Mouse (Mus musculus) heart, adult 11 months (tissue): ENCODE data around the gene Ttc33.

Experiments
- DNase-seq: peaks from one replicate; pipeline ENCODE4 v3.0.0; 2022

The Ttc33 gene

DNA sequence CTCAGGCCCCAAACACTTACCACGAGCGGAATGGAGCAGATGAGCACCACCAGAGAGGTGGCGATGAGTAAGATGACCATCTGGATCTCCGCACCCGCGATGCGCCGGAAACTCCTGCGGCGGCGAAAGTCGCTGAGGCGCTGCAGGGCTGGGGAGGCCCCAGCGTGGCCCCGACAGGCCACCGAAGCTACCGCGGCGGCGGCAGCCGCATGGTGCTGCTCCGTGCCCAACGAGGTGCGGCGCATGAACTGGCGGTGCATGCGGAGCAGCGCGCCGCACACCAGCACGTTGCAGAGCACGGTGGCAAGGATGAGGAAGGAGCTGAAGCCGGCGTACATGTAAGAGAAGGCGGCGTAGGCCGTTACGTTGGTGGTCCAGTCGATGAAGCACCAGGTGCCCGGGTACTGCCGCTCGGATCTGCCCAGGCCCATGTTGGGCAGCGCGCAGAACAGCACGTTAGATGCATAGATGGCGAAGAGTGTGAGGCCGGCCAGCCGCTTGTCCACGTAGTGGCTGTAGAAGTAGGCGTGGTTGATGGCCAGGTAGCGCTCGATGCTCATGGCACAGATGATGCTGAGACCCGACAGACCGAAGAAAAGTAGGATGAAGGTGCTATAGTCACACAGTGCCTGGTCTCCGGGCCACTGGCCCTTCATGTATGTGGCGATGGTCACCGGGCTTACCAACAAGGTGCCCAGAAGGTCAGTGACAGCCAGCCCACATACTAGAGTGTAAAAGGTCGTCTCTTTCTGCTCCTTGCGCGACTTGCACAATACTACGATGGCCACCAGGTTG is 57.1 kb downstream of the Ttc33 start:
- peak; percentile 93 for DNase-seq

DNA sequence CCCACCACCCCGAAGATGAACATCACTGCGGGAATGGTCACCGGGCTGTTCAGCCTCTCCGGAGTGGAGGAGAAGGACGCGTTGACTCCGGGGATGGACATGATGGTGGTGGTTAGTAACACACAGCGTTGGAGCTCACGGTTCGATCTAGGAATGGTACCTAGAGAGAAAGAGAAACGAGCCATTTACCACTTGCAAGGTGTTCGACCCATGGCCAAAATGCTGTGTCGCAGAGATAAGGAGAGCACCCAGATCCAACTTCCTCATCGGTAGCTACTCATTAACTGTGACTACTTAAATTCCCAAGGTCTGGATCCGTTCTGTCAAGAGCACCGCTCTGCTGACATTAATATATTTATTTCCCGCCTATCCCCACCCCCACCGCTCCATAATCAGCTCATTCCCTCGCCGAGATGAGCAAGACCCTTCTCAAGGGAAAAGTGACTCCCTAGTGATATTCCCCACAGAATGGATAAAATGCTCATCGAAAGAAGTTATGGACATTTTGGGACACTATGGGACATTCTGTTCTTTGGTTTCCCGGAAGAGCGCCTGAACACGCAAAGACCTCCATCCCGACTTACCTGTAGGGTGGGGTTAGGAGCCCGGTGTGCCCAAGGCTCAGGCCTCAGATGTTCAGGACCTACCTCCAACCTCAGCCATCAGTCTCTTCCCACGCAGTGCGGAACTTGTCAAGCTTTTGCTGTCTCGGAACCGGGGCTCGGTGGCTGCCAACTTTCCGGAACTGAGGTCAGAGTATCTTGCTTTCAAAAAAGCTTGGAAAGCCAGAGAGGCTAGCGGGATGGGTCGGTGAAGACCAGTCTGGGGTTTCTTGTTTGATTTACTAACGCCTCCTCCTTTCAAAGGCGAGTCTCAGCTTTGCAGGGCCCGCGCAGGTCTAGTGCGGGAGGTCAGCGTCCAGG is 58.0 kb downstream of the Ttc33 start:
- peak; percentile 91 for DNase-seq

DNA sequence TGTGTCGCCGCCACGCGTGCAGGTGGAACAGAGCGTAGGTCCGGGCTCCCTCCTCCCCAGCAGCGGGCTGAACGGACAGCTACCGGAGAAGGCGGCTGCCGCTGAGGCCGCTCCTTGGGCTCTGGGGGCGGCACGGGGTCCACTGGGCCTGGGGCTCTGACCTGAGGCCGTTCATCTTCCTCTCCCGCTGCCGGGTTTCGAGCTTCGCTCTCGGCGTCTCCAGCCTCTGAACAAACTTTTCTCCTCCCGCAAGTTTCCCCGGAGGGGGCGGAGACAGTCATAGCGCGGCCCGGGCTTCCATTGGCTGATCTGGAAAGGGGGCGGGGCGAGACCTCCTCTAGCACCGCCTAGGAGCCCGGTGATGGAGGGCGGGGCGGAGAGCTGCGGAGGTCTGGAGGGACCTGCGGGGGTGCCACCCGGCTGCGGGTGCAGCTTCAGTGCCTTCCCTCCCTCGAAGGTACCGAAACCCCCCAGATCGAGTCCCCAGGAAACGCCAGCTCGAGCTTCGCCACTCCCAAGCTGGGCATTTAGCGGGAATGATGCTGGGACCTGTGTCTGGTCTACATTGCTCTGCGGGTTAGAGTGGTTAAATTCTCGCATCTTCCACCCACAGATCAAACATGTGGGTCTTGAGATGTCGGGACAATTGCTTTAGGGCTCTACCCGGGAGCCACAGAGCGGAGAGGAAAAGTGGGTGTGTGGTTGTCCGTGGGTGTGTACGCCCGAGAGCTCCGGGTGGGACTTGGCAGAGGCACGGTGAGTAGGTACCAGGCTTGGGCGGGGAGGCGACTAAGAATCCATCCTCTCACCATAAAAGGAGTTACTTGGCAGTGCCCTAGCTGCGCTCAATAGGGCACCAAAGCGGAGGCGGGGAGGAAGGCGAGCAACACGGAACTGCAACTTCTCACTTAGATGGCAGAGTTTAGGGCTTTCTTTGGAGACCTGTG is 58.9 kb downstream of the Ttc33 start, which contains the start of gene Ptger4:
Gene Ptger4, minus strand, starts transcription at position 229 of the 947 bp plus-strand sequence.
- DNase-seq, result peak; percentile 100

DNA sequence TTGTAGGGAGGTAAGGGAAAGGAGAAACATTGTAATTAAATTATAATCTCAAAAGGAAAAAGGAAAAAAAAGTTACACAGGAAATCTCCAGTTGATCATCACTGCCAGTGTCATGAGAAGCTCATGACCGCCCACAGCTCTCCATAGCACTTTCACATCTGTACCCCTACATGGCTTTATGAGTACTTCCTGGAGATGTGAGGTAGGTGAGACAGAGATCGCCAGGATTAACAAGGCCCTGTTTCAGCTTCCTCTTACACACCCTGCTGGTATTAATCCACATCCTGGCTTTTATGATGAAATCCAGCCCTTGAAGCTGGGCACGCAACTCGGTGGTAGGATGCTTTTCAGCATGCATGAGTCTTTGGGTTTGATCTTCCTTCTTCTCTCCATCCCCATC is 64.9 kb downstream of the Ttc33 start:
- peak; percentile 52 for DNase-seq

DNA sequence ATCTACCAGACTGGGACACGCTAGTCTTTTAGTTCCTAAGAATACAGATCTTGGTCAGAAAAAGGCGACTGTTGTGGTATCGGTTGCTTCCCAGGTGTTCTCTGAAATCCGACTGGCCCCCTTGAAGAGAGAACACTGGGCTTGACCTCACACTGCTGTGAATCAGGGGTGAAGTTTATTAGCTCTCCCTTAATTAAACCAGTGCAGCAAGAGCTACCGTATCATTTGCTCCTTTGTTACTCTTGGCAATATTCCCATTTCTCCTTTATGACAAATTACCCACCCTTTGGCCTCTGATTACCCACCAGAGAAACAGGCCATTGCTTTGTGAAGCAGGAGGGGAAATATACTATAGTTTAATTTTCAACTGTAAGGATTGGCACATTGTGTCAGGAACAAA is 74.9 kb downstream of the Ttc33 start:
- peak; percentile 57 for DNase-seq

DNA sequence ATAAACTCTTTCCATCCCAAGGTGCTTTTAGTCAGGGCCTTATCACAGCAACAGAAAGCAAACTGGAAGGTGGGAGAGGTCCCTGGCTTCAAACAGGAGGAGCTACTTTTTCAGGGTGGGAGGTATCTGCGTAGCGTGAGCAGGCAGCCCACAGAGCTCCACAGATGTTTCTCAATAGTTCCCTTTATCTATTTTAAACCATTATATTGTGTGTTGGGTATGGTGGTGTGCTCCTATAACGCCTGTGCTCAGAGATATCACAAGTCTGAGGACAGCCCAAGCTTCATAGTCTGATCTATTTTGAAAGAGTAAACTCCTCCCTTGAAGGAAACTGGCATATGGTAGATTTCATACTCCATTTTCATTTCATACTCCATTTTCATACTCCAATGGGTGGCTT is 75.7 kb downstream of the Ttc33 start:
- DNase-seq, result peak; percentile 33

DNA sequence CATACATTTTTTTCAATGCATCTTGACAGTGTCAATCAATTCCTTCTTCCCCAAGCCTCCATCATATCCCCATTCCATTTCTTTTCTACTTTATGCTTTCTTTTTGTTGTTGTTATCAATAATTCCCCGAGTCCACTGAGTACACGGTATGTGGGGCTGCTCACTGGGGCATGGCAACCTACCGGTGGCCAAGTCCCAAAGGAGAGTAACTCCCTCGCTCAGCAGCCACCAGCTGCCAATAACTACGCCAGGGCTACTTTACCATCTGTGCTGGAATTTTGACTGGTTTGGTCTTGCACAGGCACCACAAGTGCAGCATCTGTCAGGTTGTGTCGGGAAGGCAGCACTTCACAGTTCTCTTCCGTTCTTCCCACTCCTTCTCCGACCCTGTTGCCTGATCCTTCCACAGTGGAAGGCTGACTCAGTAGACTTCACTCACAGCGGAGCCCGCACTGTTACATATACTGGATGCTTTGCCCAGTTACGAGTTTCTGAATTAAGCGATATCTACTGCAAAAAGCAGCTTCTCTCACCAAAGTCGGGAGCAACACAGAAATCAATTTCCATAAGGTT is 76.9 kb downstream of the Ttc33 start:
- peak; percentile 85 for DNase-seq

DNA sequence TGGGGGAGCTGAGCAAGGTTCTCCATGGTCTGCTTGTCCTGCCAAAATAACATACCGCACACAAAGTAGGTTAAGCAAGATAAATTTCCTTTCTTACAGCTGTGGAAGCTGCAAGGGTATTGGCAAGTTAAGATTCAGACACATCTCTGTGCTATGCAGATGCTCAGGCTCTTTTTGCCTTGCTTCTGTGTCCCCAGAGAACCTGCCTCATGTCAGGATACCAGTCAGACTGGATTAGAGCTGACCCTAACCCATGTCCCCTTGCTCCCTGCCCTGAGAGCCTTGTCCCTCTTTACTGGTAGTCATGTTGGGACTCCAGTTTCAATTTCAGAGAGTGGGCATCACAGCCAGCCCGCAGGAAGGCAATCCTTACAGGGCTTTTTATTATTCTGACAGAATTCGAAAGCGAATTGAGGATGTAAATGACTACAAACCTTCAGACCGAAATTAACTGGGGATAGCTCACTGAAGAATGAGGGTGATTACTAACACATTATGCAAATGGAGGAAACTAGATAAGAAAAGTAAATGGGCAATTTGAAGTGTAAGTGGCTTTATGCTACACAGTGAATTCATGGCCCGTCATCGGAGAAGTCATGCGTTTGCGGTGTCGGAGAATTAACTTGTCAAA is 77.7 kb downstream of the Ttc33 start:
- DNase-seq, result peak; percentile 84

DNA sequence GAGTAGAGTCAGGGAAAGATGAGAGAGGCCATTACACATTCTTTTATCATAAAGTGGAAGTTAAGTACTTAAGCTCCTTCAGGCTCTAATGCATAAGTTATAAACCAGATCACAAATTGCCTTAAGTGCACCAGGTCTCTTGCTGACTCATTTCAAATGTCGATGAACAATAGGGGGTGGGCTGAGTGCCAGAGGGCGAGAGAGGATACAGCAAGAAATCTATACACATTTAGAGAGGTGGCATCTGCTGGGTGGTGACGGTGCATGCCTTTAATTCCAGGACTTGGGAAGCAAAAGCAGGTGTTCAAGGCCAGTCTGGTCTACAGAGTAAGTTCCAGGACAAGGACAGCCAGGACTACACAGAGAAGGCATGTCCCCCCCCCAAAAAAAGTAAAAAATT is 80.8 kb downstream of the Ttc33 start:
- DNase-seq, result peak; percentile 87
